Mouse (Mus musculus) midbrain, embryonic 12.5 days (tissue): Measurements from ENCODE around the gene Dgkg. TPM values are rescaled to one million over a fixed set of nuclear protein-coding genes. Genes with fewer than 3 reads are reported as not detected.
A peak's percentile ranks its signal among the peaks of the same experiment; 100 is the strongest.

Source experiments
- ATAC-seq: fragments of 200-750 bp; cut with Nextera tagmentation; 2 replicates; pipeline ENCODE4 v1.8.0; 2017; ENCODE audit warnings: low read depth, moderate TSS enrichment, moderate library complexity; ENCODE audit not compliant: low FRiP score
- H3K27ac ChIP-seq: fragments of 300-500 bp; sonication (generic); replicated peaks from 2 replicates; pipeline ENCODE4 v1.5.1; 2016; ENCODE audit warnings: mild to moderate bottlenecking
- H3K27me3 ChIP-seq: fragments of 300-500 bp; sonication (generic); 2 replicates; pipeline ENCODE4 v1.6.1; 2016; ENCODE audit warnings: mild to moderate bottlenecking
- H3K36me3 ChIP-seq: fragments of 300-500 bp; sonication (generic); 2 replicates; pipeline ENCODE4 v1.6.1; 2016
- H3K4me1 ChIP-seq: fragments of 300-500 bp; sonication (generic); 2 replicates; pipeline ENCODE4 v1.6.1; 2016
- H3K4me2 ChIP-seq: fragments of 300-500 bp; sonication (generic); replicated peaks from 2 replicates; pipeline ENCODE4 v1.6.1; 2016; ENCODE audit warnings: mild to moderate bottlenecking, moderate library complexity
- H3K4me3 ChIP-seq: fragments of 300-500 bp; sonication (generic); 2 replicates; pipeline ENCODE4 v1.5.1; 2016; ENCODE audit warnings: mild to moderate bottlenecking
- H3K9ac ChIP-seq: fragments of 300-500 bp; sonication (generic); replicated peaks from 2 replicates; pipeline ENCODE4 v1.6.1; 2016; ENCODE audit warnings: mild to moderate bottlenecking, moderate library complexity
- H3K9me3 ChIP-seq: fragments of 300-500 bp; sonication (generic); 2 replicates; pipeline ENCODE4 v1.6.1; 2016; ENCODE audit warnings: mild to moderate bottlenecking
- WGBS: fragments of 180-500 bp; shearing (Covaris S2); methylation state at CpG from one replicate; pipeline ENCODE4 v1.1.7; 2016; 5-methylcytosine and 5-hydroxymethylcytosine counted together
- polyA plus RNA-seq: library from polyadenylated mRNA; unstranded; fragments of >200 nt; fragmentation: Nextera tagmentation; extraction: Ambion mirVana; gene quantifications from 2 replicates; pipeline ENCODE4 v1.2.1, GENCODE M21; 2016

The Dgkg gene
- polyA plus RNA-seq, 1 experiment from 2014 or later = 0.17 TPM

GRCm38 (mm10) chr16:22585523-22585922 is 71.5 kb downstream of the Dgkg start:
- peaks cover 6% of the 10 kb centered on the region; the same call in 1 of the 2 replicates for H3K4me1 ChIP-seq
- H3K9ac ChIP-seq = no peak overlapping the region
- WGBS = 92% methylated on average over 3 of the region's 3 CpGs
- no peaks in the 10 kb centered on the region for H3K9me3 ChIP-seq
- H3K27ac ChIP-seq = no peak overlapping the region
- no peak for ATAC-seq
- H3K36me3 ChIP-seq = no peaks in the 10 kb centered on the region
- H3K27me3 ChIP-seq = no peaks in the 10 kb centered on the region
- H3K4me3 ChIP-seq = no peak overlapping the region
- no peak overlapping the region for H3K4me2 ChIP-seq

DNA sequence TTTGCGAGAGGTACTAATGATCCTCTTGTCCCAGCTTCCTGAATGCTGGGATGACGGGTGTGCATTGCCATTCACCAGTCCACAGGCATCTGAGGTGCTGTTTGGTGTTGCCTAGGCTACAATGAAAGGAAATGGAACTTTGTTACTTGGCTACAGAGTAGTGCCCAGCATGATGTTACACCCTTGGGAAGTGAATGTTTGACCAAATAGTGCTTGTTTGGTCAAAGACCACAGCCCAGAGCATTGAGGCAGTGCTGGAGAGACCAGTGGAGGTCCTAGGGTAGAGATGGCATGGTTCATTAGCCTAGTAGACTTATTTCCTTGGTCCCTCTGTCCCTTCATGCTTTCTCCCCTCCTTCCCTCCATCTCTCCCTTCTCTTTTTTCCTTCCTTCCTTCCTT is 73.6 kb downstream of the Dgkg start:
- ATAC-seq = no peak
- H3K9me3 ChIP-seq = no peaks in the 10 kb centered on the region
- no peak overlapping the region for H3K4me3 ChIP-seq
- WGBS = 47% methylated on average over 2 of the region's 2 CpGs
- no peak overlapping the region for H3K4me2 ChIP-seq
- H3K9ac ChIP-seq = no peak overlapping the region
- H3K27ac ChIP-seq = no peak overlapping the region
- H3K27me3 ChIP-seq = no peaks in the 10 kb centered on the region
- peaks cover 6% of the 10 kb centered on the region; the same call in 1 of the 2 replicates for H3K4me1 ChIP-seq
- H3K36me3 ChIP-seq = no peaks in the 10 kb centered on the region

GRCm38 (mm10) chr16:22582173-22582929 is 74.7 kb downstream of the Dgkg start:
- H3K27ac ChIP-seq = no peak overlapping the region
- no peaks in the 10 kb centered on the region for H3K9me3 ChIP-seq
- no peak overlapping the region for H3K9ac ChIP-seq
- H3K4me3 ChIP-seq = no peak overlapping the region
- WGBS = 72% methylated on average over 11 of the region's 11 CpGs
- no peaks in the 10 kb centered on the region for H3K27me3 ChIP-seq
- ATAC-seq = no peak
- no peaks in the 10 kb centered on the region for H3K36me3 ChIP-seq
- H3K4me2 ChIP-seq = no peak overlapping the region
- H3K4me1 ChIP-seq = peaks cover 6% of the 10 kb centered on the region; the same call in 1 of the 2 replicates

GRCm38 (mm10) chr16:22580103-22580502 is 76.9 kb downstream of the Dgkg start:
- ATAC-seq = no peak
- H3K36me3 ChIP-seq = no peaks in the 10 kb centered on the region
- no peak overlapping the region for H3K4me3 ChIP-seq
- H3K9ac ChIP-seq = no peak overlapping the region
- H3K4me2 ChIP-seq = no peak overlapping the region
- H3K27ac ChIP-seq = no peak overlapping the region
- no peaks in the 10 kb centered on the region for H3K27me3 ChIP-seq
- H3K4me1 ChIP-seq = peaks cover 6% of the 10 kb centered on the region; the same call in 1 of the 2 replicates
- H3K9me3 ChIP-seq = no peaks in the 10 kb centered on the region
- 40% methylated on average over 5 of the region's 5 CpGs for WGBS

- no peak overlapping the region for H3K27ac ChIP-seq
- no peak for ATAC-seq
- H3K4me1 ChIP-seq = peaks cover 6% of the 10 kb centered on the region; the same call in 1 of the 2 replicates
- no peak overlapping the region for H3K4me2 ChIP-seq
- no peak overlapping the region for H3K9ac ChIP-seq
- H3K9me3 ChIP-seq = no peaks in the 10 kb centered on the region
- peaks cover 3% of the 10 kb centered on the region; the same call in 1 of the 2 replicates for H3K27me3 ChIP-seq
- H3K36me3 ChIP-seq = no peaks in the 10 kb centered on the region
- WGBS = 86% methylated on average over 10 of the region's 10 CpGs
- H3K4me3 ChIP-seq = no peak overlapping the region
These were observed 78.1 kb downstream of the Dgkg start for GRCm38 (mm10) chr16:22578883-22579282.

DNA sequence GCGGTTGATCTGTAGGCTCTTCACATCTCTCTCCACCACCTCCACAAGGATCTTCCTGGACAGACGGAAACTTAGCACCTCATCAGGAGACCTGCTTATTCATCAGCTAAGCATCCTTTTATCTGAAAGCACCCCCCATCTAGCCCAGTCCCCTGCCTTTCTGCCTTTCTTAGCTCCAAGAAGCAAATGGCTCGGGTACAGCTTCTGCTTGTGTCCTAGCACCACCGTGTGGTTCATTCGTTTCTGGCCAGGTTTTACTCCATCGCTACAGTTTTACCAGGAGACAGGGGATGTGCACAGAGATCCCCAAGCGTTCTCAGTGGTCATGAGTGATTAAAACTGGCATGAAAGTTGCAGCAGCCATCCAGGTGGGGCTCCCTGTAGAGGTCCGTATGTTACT is 79.4 kb downstream of the Dgkg start:
- Histone ChIP-seq H3K4me1 (peaks cover 5% of the 10 kb centered on the region; the same call in 1 of the 2 replicates), H3K9me3 (no peaks in the 10 kb centered on the region), H3K27ac (no peak overlapping the region), H3K27me3 (peaks cover 10% of the 10 kb centered on the region), H3K4me3 (no peak overlapping the region), H3K36me3 (no peaks in the 10 kb centered on the region), H3K9ac (no peak overlapping the region), H3K4me2 (no peak overlapping the region)
- no peak for ATAC-seq
- 59% methylated on average over 8 of the region's 8 CpGs for WGBS

GRCm38 (mm10) chr16:22574164-22574563 is 82.9 kb downstream of the Dgkg start:
- ATAC-seq = no peak
- Histone ChIP-seq H3K9ac (no peak overlapping the region), H3K27ac (no peak overlapping the region), H3K36me3 (no peaks in the 10 kb centered on the region), H3K9me3 (no peaks in the 10 kb centered on the region), H3K4me2 (no peak overlapping the region), H3K4me1 (no peaks in the 10 kb centered on the region), H3K27me3 (peaks cover 24% of the 10 kb centered on the region), H3K4me3 (no peak overlapping the region)
- WGBS = 83% methylated on average over 7 of the region's 7 CpGs

- H3K4me1 ChIP-seq = no peaks in the 10 kb centered on the region
- no peak overlapping the region for H3K27ac ChIP-seq
- 44% methylated on average over 21 of the region's 21 CpGs for WGBS
- H3K27me3 ChIP-seq = peaks cover 24% of the 10 kb centered on the region
- H3K4me3 ChIP-seq = no peak overlapping the region
- no peak overlapping the region for H3K4me2 ChIP-seq
- no peaks in the 10 kb centered on the region for H3K9me3 ChIP-seq
- H3K36me3 ChIP-seq = no peaks in the 10 kb centered on the region
- no peak for ATAC-seq
- H3K9ac ChIP-seq = no peak overlapping the region
These were observed 84.2 kb downstream of the Dgkg start for GRCm38 (mm10) chr16:22572641-22573341.

DNA sequence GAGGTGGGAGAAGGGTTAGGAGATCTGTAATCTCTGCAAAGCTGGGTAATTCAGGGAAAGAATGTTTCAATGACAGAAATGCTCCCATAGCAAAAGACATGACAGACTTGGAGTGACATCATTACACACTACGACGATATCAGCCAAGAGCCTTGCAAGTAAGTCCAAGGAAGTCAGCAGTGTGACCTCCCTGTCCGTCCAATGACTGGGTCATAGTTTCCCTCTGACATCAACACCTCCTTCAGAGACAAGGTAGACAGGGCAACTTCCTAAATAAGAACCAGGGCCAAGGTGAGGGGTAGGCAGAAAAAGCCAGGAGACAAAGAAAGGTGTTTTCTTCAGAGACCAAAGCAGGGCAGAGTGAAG is 92.1 kb downstream of the Dgkg start:
- peaks cover 10% of the 10 kb centered on the region; the same call in 1 of the 2 replicates for H3K27me3 ChIP-seq
- H3K36me3 ChIP-seq = no peaks in the 10 kb centered on the region
- no peak overlapping the region for H3K27ac ChIP-seq
- H3K4me1 ChIP-seq = no peaks in the 10 kb centered on the region
- 77% methylated on average over 3 of the region's 3 CpGs for WGBS
- H3K9me3 ChIP-seq = no peaks in the 10 kb centered on the region
- no peak overlapping the region for H3K9ac ChIP-seq
- H3K4me2 ChIP-seq = no peak overlapping the region
- no peak for ATAC-seq
- no peak overlapping the region for H3K4me3 ChIP-seq

DNA sequence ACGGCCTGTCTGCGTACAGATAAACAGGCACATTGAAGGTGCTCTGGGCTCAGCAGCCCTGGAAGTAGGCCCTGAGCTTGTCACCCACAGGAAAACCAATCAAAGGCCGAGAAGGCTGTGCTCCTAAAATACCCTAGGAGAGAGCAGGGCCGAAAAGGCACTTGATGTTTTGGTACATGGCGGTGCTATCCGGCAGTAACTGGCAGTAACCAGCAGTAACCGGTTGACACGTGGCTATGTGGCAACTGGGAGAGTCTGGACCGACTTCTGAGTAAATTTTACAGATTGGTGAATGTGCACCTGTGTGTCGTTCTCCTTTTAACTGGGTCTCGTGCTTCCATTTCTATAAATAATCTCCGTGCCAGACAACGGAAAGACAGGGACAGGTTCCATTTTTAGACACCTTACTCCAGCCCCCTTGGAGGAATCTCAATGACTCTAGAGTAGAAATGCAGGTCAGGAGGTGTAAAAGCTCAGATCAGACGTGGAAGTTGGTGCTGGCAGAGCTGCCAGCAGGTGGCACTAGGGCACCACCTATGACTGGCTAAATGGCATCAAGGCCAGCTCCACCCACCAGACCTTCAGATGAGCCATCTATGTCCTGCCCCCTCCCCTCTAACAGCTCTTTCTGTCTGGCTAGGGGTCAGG is 92.6 kb downstream of the Dgkg start:
- ATAC-seq = peak; percentile 63; the same call in 1 of the 2 replicates
- H3K9me3 ChIP-seq = no peaks in the 10 kb centered on the region
- H3K36me3 ChIP-seq = no peaks in the 10 kb centered on the region
- WGBS = 62% methylated on average over 14 of the region's 14 CpGs
- H3K9ac ChIP-seq = no peak overlapping the region
- no peak overlapping the region for H3K4me2 ChIP-seq
- H3K27me3 ChIP-seq = peaks cover 10% of the 10 kb centered on the region; the same call in 1 of the 2 replicates
- no peaks in the 10 kb centered on the region for H3K4me1 ChIP-seq
- H3K27ac ChIP-seq = no peak overlapping the region
- H3K4me3 ChIP-seq = no peak overlapping the region

DNA sequence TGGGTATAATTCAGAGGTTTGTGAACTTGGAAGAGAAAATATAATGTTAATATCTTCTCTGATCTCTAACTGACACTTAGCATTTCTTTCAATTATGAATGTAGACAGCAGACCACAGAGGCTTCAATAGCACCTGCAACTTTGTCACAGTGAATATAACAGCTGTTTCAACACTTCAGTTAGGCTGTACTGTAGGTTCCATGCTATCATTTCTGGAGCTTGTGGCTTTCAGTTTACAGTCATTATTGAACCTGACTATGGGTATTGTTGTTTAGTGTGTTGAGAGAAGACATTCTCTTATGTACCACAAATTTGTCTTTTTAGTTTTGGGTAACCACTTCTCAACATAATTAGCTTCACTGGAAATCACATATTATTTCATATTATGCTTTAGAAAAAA is 93.4 kb downstream of the Dgkg start:
- Histone ChIP-seq H3K4me1 (no peaks in the 10 kb centered on the region), H3K9ac (no peak overlapping the region), H3K4me3 (no peak overlapping the region), H3K9me3 (no peaks in the 10 kb centered on the region), H3K36me3 (no peaks in the 10 kb centered on the region), H3K4me2 (no peak overlapping the region), H3K27me3 (peaks cover 13% of the 10 kb centered on the region; the same call in 1 of the 2 replicates), H3K27ac (no peak overlapping the region)
- no peak for ATAC-seq

DNA sequence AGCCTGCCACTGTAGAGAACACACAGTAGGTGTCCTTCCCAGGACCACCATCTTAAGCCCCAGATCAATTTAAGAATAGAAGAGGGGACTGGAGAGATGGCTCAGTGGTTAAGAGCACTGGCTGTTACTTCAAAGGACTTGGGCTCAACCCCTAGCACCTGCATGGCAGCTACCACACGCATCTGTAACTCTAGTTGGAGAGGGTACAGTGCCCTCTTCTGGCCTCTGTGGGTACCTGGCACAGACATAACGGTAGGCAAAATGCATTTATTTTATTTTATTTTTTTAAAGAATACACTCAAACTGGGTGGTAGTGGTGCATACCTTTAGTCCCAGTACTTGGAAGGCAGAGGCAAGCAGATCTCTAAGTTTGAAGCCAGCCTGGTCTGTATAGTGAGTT is 102.0 kb downstream of the Dgkg start:
- H3K27ac ChIP-seq = no peak overlapping the region
- no peak overlapping the region for H3K4me2 ChIP-seq
- H3K27me3 ChIP-seq = peaks cover 44% of the 10 kb centered on the region
- H3K9ac ChIP-seq = no peak overlapping the region
- H3K36me3 ChIP-seq = no peaks in the 10 kb centered on the region
- WGBS = 19% methylated on average over 2 of the region's 2 CpGs
- no peaks in the 10 kb centered on the region for H3K9me3 ChIP-seq
- no peak for ATAC-seq
- no peaks in the 10 kb centered on the region for H3K4me1 ChIP-seq
- no peak overlapping the region for H3K4me3 ChIP-seq
